Mouse (Mus musculus): ENCODE measurements at regions not wholly inside any gene's neighbourhood (a gene's known extent, or its start where the extent isn't known, plus 50 kb on each side); places are given as distances from the start of the nearest gene placed in this dataset.

DNA sequence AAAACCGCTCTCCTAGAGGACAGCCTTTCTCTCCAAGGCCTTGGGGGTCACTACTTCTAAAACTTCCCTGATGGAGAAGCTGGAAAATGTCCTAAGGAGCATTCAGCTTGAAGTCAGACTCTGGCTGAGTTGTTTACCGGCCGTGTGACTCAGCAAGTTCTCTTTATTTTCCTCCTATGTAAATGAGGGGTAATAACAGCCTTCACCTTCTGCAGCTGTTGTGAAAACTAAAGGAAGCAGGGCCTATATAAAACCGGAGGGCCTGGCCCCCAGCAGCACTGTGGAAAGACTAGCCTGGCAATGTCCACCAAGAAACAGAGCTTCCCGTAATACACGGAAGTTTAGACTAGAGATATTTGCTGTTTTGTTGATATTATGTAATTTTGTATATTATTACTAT lies 69.7 kb upstream of the Cited2 start:
- DNase-seq (ENCODE audit: low spot score), result no peak

- DNase-seq (ENCODE audit: low spot score), result no peak
These were observed 69.2 kb upstream of the Cited2 start for GRCm38 (mm10) chr10:17653785-17654184.

- DNase-seq (ENCODE audit: low spot score), result no peak
These were observed 68.6 kb upstream of the Cited2 start for GRCm38 (mm10) chr10:17654308-17654858.

DNA sequence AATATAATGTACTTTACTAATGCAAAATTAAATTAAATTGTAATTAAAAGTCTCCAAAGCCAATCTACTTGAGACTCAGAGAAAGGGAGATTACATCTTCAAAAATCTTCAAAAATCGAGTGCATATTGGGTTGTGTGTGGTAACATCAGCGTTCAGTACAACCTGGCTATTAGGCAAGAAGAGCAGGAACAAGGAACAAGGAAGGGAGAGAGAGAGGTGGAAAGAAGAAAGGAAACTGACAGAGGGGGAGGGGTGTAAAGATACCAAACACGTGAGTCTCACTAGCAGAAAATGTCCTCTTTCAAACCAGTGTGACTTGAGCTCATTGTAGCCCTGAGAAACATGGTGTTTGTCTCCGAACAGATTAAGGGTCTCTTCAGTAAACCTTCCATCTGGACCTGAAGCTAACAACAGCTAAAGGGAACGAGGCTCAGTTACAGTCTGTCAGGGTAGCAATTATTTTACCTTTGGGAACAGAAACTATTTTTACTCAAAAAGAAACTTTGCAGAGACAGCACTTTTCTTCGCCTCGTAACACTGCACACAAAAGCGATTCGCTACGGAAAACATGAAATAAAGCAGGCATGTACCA lies 67.5 kb upstream of the Cited2 start:
- DNase-seq (ENCODE audit: low spot score), result no peak

DNA sequence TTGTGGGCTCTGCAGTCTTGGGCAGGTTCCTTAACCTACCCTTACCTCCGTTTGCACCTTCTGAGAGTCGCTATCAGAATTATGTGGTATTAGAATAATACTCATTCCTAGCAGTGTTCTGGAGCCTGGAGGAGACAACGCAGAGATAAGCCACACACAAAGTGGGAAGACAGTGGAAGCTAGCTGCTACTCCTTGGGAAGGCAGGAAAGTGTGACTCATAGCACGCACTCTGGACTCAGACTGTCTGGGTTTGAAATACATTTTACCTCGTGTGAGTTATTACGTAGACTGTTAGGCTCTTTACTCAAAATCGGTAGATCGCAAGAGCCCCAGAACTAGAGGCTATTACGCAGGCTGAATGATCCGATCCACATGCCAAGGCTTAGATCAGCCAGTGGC lies 66.7 kb upstream of the Cited2 start:
- no peak for DNase-seq (ENCODE audit: low spot score)

DNA sequence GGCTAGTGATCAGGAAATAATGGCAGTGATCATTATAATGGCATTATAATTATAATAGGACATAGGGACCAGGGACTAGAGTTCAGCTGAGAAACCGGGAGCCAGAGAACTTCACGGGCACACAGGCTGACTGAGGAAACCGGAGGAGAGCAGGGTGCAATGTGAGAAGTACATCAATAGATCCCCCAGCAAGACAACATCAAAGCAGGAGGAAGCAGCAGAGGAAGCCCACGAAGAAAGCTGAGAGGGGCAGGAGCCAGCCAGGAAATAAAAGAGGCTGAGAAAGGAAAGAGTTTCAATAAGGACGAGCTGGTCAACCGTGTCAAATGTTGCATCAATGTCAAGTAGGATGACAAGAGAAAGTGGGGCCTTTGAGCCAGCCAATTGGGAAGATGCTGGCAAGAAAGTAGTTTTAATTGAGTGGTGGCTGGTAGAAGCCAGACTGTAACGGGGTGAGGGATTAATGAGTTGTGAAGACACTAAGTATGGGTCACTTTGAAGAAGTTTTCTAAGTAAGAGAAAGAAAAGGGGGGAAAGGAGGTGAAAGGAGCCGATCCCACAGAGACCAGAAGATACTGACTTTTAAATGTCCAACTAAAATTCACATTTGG lies 66.0 kb upstream of the Cited2 start:
- no peak for DNase-seq (ENCODE audit: low spot score)

GRCm38 (mm10) chr10:17659575-17659974 lies 63.4 kb upstream of the Cited2 start:
- DNase-seq (ENCODE audit: low spot score), result no peak

DNA sequence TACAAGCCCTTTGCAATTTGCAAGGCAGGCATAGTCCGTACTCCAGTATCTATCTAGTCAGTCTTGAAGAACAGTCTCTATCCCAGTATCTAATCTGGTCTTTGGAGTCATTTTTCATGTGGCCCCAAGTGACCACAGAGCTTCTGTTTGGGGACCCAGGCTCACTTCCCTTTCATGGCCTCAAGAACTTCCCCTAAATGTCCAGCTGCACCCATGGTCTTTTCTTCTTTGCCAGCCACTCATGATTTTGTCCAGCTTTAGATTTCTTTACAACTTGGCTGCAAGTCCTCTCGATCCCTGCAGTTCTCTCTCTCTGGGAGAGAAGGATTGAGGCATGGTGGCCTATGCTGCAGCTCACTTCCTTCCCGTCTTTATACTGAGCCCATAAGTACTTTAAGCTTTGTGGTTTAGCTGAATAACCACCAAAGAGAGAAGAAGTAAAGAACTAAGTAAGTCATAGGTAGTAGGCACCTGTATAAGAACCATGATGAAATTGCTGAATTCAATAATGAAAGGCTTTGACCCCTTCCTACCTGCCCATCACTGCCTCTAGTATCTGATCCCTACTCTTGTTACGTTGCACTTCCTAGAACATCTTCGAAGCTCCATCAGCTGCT lies 62.1 kb upstream of the Cited2 start:
- DNase-seq (ENCODE audit: low spot score), result no peak

GRCm38 (mm10) chr10:17666089-17666488 lies 56.9 kb upstream of the Cited2 start:
- DNase-seq (ENCODE audit: low spot score), result no peak

- DNase-seq (ENCODE audit: low spot score), result no peak
These were observed 53.6 kb upstream of the Cited2 start for GRCm38 (mm10) chr10:17669401-17669800.

Data from lung, postnatal 25 days (tissue).